Mouse (Mus musculus): Measurements from ENCODE around the gene Noct. TPM values are rescaled to one million over a fixed set of nuclear protein-coding genes. Genes with fewer than 3 reads are reported as not detected.

Gene Noct
- total RNA-seq, 2 experiments from 2014 or later: 40.4 to 42.1 TPM

DNA sequence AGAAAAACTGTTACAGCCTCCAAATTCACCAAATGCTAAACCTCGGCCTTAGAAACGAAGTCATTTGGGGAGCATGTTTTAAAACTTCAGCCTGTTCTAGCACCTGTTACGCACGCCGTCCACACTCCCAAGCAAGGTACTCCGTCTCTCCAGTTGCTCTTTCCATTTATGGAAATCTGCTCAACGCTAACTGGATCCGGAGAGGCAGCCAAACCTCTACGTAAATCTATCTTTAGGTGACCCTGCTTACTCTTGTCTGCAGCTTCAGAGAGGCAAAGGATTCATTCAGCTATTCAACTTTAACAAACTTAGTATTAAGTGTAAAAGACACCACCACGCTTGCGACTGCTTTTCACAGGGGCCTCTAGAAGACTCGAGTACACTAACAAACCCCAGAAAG is 44.2 kb downstream of the Noct start:
- no peak for DNase-seq
- intact Hi-C loops (cut with DNase I): no loop called here

DNA sequence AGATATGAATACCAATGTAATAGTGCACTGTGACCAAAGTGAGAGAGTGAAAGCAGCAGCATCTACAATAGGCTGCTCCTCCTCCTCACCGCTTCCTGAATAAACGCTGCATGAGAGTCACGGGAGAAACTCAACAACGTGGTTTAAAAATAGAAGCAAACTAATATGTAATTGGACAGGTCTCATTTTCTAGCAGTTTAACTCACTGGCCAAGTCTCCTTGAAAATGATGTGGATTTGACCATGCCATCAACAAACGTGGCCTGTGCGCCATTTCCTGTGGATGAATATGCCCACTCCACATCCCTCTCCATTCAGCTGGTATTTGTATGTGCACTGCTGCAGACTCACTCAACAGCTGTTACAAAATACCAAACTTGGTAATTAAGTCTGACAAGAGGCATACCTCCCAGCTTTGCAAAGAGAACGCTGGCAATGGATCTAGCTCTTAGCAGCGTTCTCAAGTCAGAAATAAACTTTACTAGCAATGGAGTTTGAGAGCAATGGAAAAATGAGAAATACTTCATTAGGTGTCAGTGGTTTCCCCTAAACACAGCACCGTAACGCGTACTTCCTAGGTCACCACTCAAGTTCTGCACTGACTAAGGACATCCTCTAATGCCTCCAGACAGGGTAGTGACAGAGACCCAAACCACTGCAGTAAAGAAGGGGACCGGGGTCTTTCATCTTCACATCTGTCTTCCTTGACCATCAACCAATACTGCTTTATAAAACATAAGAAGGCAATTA is 46.0 kb downstream of the Noct start:
- DNase-seq: no peak
- intact Hi-C loops (cut with DNase I): loop anchor here (5.0 kb wide), 1 partner anchor 38 kb away; no protein-coding TSS in a partner anchor

DNA sequence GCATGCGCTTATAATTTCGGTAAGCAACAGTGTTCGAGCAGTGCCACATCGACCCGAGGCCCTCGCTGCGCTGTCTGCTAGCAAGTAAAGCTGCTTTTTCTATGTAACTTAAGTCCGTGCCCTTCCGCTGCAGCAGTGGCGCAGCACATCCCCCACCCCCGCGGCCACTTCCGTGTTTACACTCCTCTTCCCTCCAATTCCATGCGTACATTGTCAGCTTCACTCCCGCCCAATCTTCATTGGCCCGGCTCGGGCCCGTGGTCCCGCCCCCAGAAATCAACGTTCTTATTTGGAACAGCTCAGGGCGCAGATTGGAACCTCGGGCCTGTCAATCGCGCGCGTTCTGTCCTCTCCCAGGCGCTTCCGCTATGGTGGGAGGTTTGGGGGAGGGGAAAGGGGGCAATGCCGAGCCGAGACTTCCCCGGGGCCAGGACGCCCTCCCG is 51.7 kb downstream of the Noct start:
- intact Hi-C loops (cut with DNase I): no loop called here

DNA sequence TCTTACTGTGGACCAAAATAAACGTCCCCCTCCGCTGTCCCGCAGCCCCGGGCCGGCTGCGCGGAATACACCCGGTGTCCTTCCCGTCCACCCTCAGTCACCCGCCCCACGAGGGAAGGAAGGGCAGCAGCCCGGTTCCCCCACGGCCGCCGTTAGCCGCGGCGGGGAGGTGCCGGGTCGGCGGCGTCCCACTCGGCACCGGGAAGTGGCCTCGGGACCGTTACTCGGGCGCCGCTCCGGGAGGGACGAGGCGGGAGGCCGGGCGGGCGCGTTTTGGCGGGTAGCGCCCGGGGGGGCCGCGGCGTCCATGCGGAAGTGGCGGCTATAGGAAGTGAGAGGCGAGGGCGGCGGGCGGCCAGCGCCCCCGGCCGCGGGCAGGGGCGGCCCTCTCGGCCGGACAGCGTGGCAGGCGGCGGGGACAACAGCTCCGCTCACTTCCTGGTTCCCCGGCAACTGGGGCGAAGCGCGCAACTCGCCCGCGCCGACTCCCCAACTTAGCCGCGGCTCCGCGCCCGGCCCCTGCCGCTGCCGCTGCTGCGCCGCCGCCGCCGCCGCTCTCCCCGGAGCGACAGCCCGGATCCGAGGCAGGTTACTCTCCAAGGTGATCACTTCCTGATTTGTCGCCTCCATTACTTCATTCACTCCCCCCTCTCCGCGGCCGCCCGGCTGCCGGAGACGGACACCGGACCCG is 52.3 kb downstream of the Noct start:
- intact Hi-C loops (cut with DNase I): no loop called here
- peak; percentile 45 for DNase-seq

More for the DNA sequence above, 51.7 kb downstream of the Noct start:
- peak; percentile 98 for DNase-seq

DNA sequence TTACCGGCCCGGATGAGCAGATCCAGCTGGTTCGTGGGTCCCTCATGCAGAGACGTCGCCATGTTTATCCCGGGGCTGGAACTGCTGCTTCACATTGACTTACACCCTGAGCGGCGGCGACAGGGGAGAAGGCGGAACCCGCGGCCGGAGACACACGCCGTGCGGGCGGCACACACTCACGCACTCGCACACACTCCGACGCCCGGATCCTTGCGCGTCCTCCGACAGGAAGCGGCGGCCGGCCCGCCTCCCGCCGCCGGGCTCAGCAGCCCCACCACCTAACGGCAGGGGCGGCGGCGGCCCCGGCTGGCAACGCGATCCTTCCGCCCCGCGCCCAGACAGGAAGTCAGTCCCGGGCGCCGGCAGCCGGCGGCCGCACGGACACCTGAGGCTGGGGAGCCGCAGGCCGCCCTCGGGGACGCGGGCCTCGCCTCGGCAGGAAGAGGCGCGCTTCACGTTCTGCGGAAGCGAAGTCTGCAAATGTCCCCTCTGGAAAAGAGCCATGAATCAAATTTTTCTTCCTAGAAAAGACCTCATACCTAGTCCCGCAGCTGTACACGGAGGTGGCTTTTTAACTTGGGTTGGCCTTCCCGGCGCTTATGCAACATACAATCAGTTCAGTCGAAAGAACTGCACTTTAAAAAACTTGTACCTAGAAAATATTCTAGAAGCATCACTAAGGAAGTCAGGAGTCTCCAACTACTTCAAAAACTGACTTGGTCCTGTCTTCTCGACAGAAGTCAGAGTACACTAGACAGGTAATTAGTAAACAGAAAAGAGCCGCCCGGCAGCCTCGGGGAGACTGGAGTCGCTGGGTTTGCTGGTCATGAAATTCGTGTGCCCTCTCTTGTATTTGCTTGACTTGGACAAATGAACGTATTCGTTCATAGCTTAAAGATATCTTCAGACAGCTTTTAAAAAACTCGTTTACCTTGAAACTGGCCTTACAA is 53.2 kb downstream of the Noct start:
- intact Hi-C loops (cut with DNase I): no loop called here

DNA sequence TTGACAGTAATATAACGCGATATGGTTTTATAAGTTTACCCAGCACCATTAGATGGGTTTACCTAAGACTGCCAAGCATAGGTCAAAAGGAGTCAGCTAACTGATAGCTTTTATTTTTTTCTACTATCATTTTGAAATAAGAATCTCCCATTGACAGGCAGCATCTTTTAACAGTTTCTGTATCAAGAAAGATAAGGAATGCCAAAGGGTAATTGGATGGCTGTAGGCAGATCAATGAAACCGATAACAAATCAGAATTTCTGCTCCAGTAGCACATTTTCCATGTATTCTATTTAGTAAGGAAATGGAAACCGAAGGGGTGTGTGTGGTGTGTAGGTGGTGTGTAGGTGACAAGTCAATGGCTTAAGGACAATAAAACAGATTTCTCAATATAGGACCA is 54.2 kb downstream of the Noct start:
- intact Hi-C loops (cut with DNase I): no loop called here
- DNase-seq: no peak

More for the DNA sequence above, 53.2 kb downstream of the Noct start:
- DNase-seq: peak; percentile 81

DNA sequence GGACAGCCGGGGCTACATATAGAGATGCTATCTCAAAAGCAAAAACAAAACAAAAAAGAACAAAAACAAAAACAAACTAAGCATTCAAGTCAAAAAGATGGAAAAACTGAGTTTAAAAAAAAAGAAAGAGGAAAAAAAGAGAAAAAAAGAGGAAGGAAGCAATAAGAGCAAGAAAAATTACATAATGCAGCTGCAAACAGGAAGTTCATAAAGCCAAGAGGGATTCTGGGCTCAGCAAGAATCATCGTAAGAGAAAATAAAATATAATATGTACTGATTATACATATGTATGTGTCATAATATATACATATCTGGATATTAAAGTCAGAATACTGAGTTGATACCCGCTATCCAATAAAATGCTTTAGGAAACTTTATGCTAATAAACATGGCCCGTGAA is 57.5 kb downstream of the Noct start:
- DNase-seq: no peak
- intact Hi-C loops (cut with DNase I): no loop called here

DNA sequence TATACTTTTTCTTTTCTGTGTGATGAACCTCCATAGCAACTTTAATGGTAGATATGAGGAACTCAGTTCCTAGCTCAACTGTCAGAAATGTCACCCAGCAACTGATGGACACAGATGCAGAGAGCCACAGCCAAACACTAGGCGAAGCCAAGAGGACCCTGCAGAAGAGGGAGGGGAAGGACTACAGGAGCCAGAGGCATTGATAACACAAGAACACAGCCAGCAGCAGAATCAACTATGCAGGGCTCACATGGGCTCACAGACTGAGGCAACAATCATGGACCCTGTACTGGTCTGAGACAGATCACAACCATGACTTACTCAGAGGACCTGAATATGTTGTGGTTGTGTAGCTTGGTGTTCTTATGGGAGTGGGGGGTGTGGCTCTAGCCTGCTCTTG is 60.1 kb downstream of the Noct start:
- intact Hi-C loops (cut with DNase I): no loop called here
- no peak for DNase-seq

DNA sequence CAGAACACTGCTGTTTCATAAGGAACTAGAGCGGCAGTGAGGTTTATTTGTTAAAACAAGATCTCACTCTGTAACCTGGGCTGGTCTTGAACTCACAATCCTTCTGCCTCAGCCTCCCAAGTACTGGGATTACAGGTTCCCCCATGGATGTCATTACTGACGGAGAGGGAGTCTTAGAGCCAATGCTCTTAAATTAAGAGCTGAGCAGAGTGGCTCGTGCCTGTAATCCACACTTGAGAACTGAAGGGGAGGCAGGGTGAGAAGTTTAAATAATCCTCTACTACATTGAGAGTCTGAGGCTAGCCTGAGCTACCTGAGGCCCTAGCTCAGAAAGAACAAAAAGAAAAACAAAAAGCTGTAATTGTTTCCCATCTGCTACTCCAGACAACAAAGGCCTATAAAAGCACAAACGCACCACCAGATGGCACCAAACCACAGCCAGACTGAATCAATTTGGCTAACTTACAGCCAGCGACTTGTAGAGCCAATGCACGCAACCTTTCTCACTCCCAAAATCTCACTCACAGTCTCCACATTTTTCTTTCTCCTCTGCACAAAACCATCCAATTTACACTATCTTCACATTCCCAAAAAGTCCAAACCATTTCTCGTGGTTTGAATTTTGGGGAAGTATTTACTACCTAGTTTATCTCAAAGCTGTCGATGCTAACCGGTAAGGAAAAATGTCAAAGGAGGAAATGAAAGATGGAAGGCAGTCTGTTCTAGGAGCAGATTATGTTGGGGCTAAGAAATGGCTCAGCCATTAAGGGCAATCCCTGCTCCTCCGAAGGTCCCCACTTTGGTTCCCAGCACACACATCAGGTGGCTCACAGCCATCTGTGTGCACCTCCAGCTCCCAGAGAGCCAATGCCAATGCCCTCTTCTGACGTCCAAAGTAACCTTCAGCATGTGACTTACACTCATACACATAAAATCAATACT is 64.9 kb downstream of the Noct start:
- peak; percentile 85 for DNase-seq
- intact Hi-C loops (cut with DNase I): loop anchor here (2.0 kb wide), 1 partner anchor 72 kb away; no protein-coding TSS in a partner anchor

DNA sequence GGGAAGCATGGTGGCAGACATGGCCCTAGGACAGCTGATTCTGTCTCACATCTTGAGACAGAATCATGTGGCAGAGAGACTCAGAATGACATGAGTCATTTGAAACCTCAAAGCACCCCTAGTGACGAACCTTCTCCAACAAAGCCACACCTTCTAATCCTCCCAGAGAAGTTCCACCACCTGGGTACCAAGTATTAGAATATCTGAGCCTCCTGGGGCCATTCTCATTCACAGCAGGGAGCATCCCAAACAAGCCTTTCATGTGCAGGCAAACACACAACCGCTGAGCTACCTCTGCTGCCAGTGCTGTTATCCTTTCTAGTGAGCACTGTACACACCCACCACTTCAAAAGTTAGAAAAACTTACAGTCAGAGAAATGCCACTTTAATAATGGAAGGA is 70.0 kb downstream of the Noct start:
- DNase-seq: no peak
- intact Hi-C loops (cut with DNase I): no loop called here

DNA sequence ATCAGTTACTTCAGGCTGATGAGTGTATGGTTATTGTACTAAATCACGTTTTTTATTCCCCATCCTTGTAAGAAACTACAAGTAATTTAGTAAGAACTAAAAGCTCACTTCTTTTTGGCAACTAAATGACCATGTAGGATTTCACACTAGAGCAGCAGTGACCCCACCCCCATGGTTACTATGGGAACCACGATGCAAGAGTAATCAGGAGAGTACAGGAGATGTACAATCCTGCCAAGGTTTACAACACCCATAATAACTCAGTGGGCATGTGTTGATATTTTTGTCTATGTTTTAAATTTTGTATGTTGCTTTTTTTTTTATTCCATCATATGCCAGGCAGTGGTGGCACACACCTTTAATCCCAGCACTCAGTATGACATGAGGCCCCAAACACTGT is 71.0 kb downstream of the Noct start:
- intact Hi-C loops (cut with DNase I): no loop called here
- no peak for DNase-seq

DNA sequence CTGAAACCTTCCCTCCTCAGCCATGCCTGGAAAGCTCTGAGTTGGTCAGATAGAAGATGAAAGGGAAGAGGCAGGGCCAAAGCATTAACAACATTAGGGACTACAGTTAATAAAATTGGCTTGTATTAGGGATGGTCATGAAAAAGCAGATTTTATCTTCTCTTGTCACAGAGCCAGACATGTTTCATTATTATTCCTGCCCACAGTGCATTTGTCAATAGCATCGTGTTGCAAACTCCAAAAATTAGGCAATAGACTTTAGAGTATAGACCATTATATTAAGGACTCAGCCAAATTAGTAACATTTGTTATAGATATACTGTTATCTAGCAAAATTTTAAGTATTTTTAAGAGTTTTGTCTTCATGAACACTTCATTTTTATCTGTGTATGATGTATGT is 72.5 kb downstream of the Noct start:
- intact Hi-C loops (cut with DNase I): no loop called here

More for the DNA sequence above, 72.5 kb downstream of the Noct start:
- DNase-seq: no peak

Small RNAs within 50 kb of the gene (microRNA-seq; reads per million reads assigned to microRNA genes)
- gene Gm24282: not detected

Other genes starting within 250 kb of the Noct start
- 10 to 100 TPM; 37.1 to 42.6 TPM for gene Elf2, start 116.2 kb downstream of the Noct start, total RNA-seq (2021)
- not detected for gene Mgarp, start 172.3 kb downstream of the Noct start, total RNA-seq (2021)
- gene Ndufc1, start 184.5 kb downstream of the Noct start, total RNA-seq (2021): 100 to 1,000 TPM; 211 to 236 TPM
- 10 to 100 TPM; 72.5 to 75.8 TPM for gene Naa15, start 190.7 kb downstream of the Noct start, total RNA-seq (2021)

All from left cerebral cortex, postnatal 4 days (tissue).